Mouse (Mus musculus) mature B cell (primary cell): ENCODE data around the gene Lztr1.
"Not testable (repeated sequence)": the region's sequence is repeated elsewhere in the genome, so short reads cannot be mapped to it uniquely, and the experiment has no call there.

Source experiments
- in situ Hi-C: fragments of 300-500 bp; cut with MboI; formaldehyde crosslinking; loops from 2 replicates; pipeline ENCODE4 v1.14.3; 2019

Lztr1 gene

GRCm38 (mm10) chr16:17507018-17507552 lies 1.4 kb upstream of the Lztr1 start:
- in situ Hi-C loops, result no loop called here

GRCm38 (mm10) chr16:17508031-17508430 lies 457 bp upstream of the Lztr1 start:
- in situ Hi-C loops, result not testable (repeated sequence)

- in situ Hi-C loops, result no loop called here
These were observed 731 bp downstream of the Lztr1 start for GRCm38 (mm10) chr16:17509240-17509597.

GRCm38 (mm10) chr16:17510143-17510542 lies 1.7 kb downstream of the Lztr1 start:
- in situ Hi-C loops, result no loop called here

- in situ Hi-C loops, result no loop called here
These were observed 2.2 kb downstream of the Lztr1 start for GRCm38 (mm10) chr16:17510686-17511085.

GRCm38 (mm10) chr16:17511431-17511830 lies 2.9 kb downstream of the Lztr1 start:
- in situ Hi-C loops, result no loop called here

- in situ Hi-C loops, result no loop called here
These were observed 10.4 kb downstream of the Lztr1 start for GRCm38 (mm10) chr16:17518910-17519309.

- in situ Hi-C loops, result no loop called here
These were observed 15.7 kb downstream of the Lztr1 start for GRCm38 (mm10) chr16:17524156-17524555.

- in situ Hi-C loops, result no loop called here
These were observed 17.0 kb downstream of the Lztr1 start for GRCm38 (mm10) chr16:17525524-17525923.

- in situ Hi-C loops, result no loop called here
These were observed 17.7 kb downstream of the Lztr1 start for GRCm38 (mm10) chr16:17526223-17526622.

- in situ Hi-C loops, result no loop called here
These were observed 19.1 kb downstream of the Lztr1 start for GRCm38 (mm10) chr16:17527606-17528005.

- in situ Hi-C loops, result no loop called here
These were observed 19.8 kb downstream of the Lztr1 start for GRCm38 (mm10) chr16:17528276-17528675.

GRCm38 (mm10) chr16:17529981-17530586 lies 21.6 kb downstream of the Lztr1 start:
- in situ Hi-C loops, result no loop called here

- in situ Hi-C loops, result no loop called here
These were observed 22.3 kb downstream of the Lztr1 start, which contains the start of gene Thap7 for GRCm38 (mm10) chr16:17530640-17531288. Thap7 (minus strand) TSS chr16:17531136.

GRCm38 (mm10) chr16:17532271-17532670 lies 23.8 kb downstream of the Lztr1 start:
- in situ Hi-C loops, result no loop called here

- in situ Hi-C loops, result no loop called here
These were observed 24.3 kb downstream of the Lztr1 start for GRCm38 (mm10) chr16:17532676-17533329.

- in situ Hi-C loops, result no loop called here
These were observed 28.1 kb downstream of the Lztr1 start for GRCm38 (mm10) chr16:17536584-17536983.

- in situ Hi-C loops, result no loop called here
These were observed 34.1 kb downstream of the Lztr1 start for GRCm38 (mm10) chr16:17542632-17543031.

GRCm38 (mm10) chr16:17552837-17553236 lies 44.3 kb downstream of the Lztr1 start:
- in situ Hi-C loops, result no loop called here

GRCm38 (mm10) chr16:17553910-17554685 lies 45.6 kb downstream of the Lztr1 start:
- in situ Hi-C loops, result no loop called here

- in situ Hi-C loops, result not testable (repeated sequence)
These were observed 46.2 kb downstream of the Lztr1 start for GRCm38 (mm10) chr16:17554702-17555101.

GRCm38 (mm10) chr16:17556180-17556579 lies 47.7 kb downstream of the Lztr1 start:
- in situ Hi-C loops, result no loop called here
